Mouse (Mus musculus) stomach, embryonic 16.5 days (tissue): ENCODE measurements around the gene Psmc3. TPM values are rescaled to one million over a fixed set of nuclear protein-coding genes. Genes with fewer than 3 reads are reported as not detected.

Source experiments
- ATAC-seq: fragments of 200-750 bp; cut with Nextera tagmentation; 2 replicates; pipeline ENCODE4 v1.8.0; 2017; ENCODE audit warnings: moderate number of reproducible peaks, moderate TSS enrichment; ENCODE audit not compliant: insufficient read depth, low FRiP score
- H3K27ac ChIP-seq: fragments of 300-500 bp; sonication (generic); 2 replicates; pipeline ENCODE4 v1.5.1; 2014; ENCODE audit warnings: low read length
- H3K27me3 ChIP-seq: fragments of 300-500 bp; sonication (generic); 2 replicates; pipeline ENCODE4 v1.6.1; 2014; ENCODE audit warnings: low read length, control low read depth, mixed read lengths; ENCODE audit not compliant: control insufficient read depth, insufficient read depth
- H3K36me3 ChIP-seq: fragments of 300-500 bp; sonication (generic); 2 replicates; pipeline ENCODE4 v1.6.1; 2014; ENCODE audit warnings: low read length; ENCODE audit not compliant: control insufficient read depth, insufficient read depth
- H3K4me1 ChIP-seq: fragments of 300-500 bp; sonication (generic); 2 replicates; pipeline ENCODE4 v1.6.1; 2014; ENCODE audit warnings: low read length, control low read depth, mixed read lengths; ENCODE audit not compliant: control insufficient read depth, insufficient read depth
- H3K4me2 ChIP-seq: fragments of 300-500 bp; sonication (generic); 2 replicates; pipeline ENCODE4 v1.6.1; 2014; ENCODE audit warnings: low read depth, low read length, mixed read lengths
- H3K4me3 ChIP-seq: fragments of 300-500 bp; sonication (generic); replicated peaks from 2 replicates; pipeline ENCODE4 v1.5.1; 2014; ENCODE audit warnings: mild to moderate bottlenecking, low read length
- H3K9ac ChIP-seq: fragments of 300-500 bp; sonication (generic); 2 replicates; pipeline ENCODE4 v1.6.1; 2014; ENCODE audit warnings: low read length
- H3K9me3 ChIP-seq: fragments of 300-500 bp; sonication (generic); replicated peaks from 2 replicates; pipeline ENCODE4 v1.6.1; 2016; ENCODE audit warnings: low read length, control low read depth; ENCODE audit not compliant: control insufficient read depth
- WGBS: fragments of 180-500 bp; shearing (Covaris S2); extraction: QIAGEN DNeasy Blood & Tissue Kit; methylation state at CpG from one replicate; pipeline ENCODE4 v1.1.7; 2014; 5-methylcytosine and 5-hydroxymethylcytosine counted together
- polyA plus RNA-seq: library from polyadenylated mRNA; unstranded; fragments of >200 nt; fragmentation: Nextera tagmentation; extraction: Ambion mirVana; gene quantifications from 2 replicates; pipeline ENCODE4 v1.2.1, GENCODE M21; 2015

Gene Psmc3
- polyA plus RNA-seq, 1 experiment from 2014 or later, result 264 TPM

DNA sequence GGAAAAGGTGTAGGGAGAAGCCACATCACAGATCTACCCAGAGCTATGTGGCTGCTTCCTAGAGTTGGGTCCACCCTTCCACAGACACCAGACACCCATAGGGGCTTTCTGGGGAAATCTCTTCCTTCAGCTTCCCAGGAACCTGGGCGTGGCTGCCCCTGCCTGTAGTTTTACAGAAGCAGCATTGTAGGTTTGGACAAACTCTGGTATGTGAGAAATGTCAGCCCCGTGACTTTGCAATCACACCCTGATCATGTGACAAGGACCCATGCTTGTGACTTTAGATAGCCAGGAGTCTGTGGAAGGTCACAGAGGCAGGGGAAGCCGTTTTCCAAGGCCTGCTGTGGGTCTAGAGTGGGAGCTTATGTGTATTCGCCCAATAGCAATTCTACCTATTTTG lies 58.7 kb downstream of the Psmc3 start:
- no peak overlapping the region for H3K9ac ChIP-seq
- H3K4me2 ChIP-seq, result no peak overlapping the region
- H3K9me3 ChIP-seq, result no peaks in the 10 kb centered on the region
- ATAC-seq, result no peak
- H3K36me3 ChIP-seq, result no peaks in the 10 kb centered on the region
- WGBS, result 51% methylated on average over 4 of the region's 4 CpGs
- H3K27me3 ChIP-seq, result no peaks in the 10 kb centered on the region
- no peak overlapping the region for H3K27ac ChIP-seq
- no peaks in the 10 kb centered on the region for H3K4me1 ChIP-seq
- no peak overlapping the region for H3K4me3 ChIP-seq

DNA sequence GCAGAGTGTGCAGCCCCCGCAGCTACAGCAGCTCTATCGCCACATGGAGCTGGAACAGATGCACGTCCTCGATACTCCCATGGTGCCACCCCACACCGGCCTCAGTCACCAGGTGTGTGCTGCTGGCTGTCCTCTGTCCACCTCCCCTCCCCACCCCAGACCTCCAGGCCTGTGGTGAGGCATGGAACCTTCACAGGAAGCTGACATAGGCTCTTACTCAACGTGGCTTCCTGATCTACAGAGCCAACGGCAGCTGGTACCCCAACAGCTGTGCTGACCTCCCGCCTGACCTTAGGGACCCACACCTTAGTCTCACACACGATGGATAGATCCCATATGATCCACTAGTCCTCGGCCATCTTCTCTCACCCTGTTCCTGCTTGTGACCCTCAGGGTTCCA lies 59.5 kb downstream of the Psmc3 start:
- 74% methylated on average over 10 of the region's 10 CpGs for WGBS
- H3K4me2 ChIP-seq, result no peak overlapping the region
- no peak overlapping the region for H3K9ac ChIP-seq
- H3K27me3 ChIP-seq, result no peaks in the 10 kb centered on the region
- no peak overlapping the region for H3K4me3 ChIP-seq
- ATAC-seq, result no peak
- no peak overlapping the region for H3K27ac ChIP-seq
- no peaks in the 10 kb centered on the region for H3K36me3 ChIP-seq
- H3K4me1 ChIP-seq, result no peaks in the 10 kb centered on the region
- no peaks in the 10 kb centered on the region for H3K9me3 ChIP-seq

DNA sequence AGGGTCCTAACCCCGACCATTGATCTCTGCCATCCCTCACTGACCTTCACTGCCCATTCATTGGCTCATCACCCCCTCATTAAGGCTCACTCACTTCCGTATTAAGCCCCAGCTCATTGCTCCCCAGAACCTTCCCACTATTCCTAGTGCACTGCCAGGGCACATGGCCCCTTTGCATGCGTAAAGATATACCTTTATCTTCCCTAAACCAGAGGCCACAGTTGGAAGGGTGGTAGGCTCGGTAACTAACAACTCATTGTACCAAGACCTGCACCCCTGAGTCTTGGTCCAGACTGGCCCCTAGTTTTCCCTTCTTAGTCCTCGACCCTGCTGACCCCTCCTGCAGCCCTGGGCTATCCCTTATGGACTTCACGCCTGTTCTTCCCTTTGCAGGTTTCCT lies 60.0 kb downstream of the Psmc3 start:
- Histone ChIP-seq H3K9ac (no peak overlapping the region), H3K9me3 (no peaks in the 10 kb centered on the region), H3K4me3 (no peak overlapping the region), H3K27ac (no peak overlapping the region), H3K36me3 (no peaks in the 10 kb centered on the region), H3K27me3 (no peaks in the 10 kb centered on the region), H3K4me1 (no peaks in the 10 kb centered on the region), H3K4me2 (no peak overlapping the region)
- WGBS, result 69% methylated on average over 6 of the region's 6 CpGs
- ATAC-seq, result no peak

DNA sequence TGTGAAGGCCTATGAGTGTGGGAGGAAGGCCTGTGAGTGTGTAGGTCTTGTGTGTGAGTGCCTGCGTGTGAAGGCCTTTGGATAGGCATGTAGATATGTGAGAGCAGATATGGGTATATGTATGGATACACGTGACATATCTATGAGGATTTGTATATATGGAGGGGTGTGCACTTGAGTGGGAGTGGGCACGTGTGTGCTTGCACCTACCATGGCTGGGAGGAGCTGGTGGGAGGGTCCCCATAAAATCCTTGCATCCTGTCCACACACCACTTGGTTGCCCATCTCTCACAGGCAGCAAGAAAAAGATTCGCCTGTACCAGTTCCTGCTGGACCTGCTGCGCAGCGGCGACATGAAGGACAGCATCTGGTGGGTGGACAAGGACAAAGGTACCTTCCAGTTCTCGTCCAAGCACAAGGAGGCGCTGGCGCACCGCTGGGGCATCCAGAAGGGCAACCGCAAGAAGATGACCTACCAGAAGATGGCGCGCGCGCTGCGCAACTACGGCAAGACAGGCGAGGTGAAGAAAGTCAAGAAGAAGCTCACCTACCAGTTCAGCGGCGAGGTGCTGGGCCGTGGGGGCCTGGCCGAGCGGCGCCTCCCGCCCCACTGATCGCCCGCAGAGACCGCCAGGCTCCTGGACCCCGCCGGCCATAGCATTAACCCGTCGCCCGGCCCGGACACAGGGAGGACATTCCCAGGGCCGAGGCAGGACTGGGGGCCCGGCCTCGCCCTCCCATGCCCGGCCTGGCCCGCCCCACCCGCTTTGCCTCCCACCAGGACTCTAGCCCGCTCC lies 61.2 kb downstream of the Psmc3 start:
- Histone ChIP-seq H3K36me3 (no peaks in the 10 kb centered on the region), H3K9ac (peak overlapping the region; percentile 73), H3K4me2 (peak overlapping the region; percentile 76), H3K27ac (no peak overlapping the region), H3K9me3 (no peaks in the 10 kb centered on the region), H3K4me3 (peak overlapping the region; percentile 44), H3K27me3 (no peaks in the 10 kb centered on the region), H3K4me1 (no peaks in the 10 kb centered on the region)
- peak; percentile 78 for ATAC-seq
- WGBS, result 8% methylated on average over 39 of the region's 42 CpGs

DNA sequence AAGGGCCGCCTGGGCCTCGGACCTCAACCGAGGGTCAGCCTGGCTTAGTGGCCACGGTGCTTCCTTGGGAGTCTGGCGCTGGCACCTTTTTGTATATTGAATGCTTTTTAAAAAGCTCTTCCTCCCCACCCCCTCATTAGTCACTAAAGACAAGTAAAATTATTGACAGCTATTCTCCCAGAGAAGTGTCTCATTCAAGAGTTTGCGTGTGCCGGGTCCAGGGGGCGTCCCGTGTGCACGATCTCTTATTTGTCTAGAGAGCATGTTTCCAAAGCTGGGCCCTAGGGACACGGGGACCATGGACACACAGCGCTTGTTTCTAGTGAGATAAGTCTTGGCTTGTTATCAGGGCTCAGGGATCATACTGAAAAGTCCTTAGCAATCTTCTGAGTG lies 61.8 kb downstream of the Psmc3 start:
- Histone ChIP-seq H3K36me3 (no peaks in the 10 kb centered on the region), H3K27me3 (no peaks in the 10 kb centered on the region), H3K9ac (peak overlapping the region; percentile 73), H3K4me1 (no peaks in the 10 kb centered on the region), H3K4me3 (peak overlapping the region; percentile 44), H3K27ac (no peak overlapping the region), H3K9me3 (no peaks in the 10 kb centered on the region), H3K4me2 (peak overlapping the region; percentile 76)
- 32% methylated on average over 12 of the region's 12 CpGs for WGBS
- no peak for ATAC-seq

Other genes with a start within 250 kb of the Psmc3 start
- 221 and 238 TPM in 2 replicates for gene Mtch2, start 206.9 kb upstream of the Psmc3 start, polyA plus RNA-seq
- gene C1qtnf4, start 168.1 kb upstream of the Psmc3 start, polyA plus RNA-seq, result 5.3 and 5.7 TPM in 2 replicates
- gene Kbtbd4, start 149.3 kb upstream of the Psmc3 start, polyA plus RNA-seq, result 29.7 and 32.4 TPM in 2 replicates
- 221 and 234 TPM in 2 replicates for gene Ndufs3, start 149.2 kb upstream of the Psmc3 start, polyA plus RNA-seq
- 74.3 and 81.5 TPM in 2 replicates for gene Celf1, start 113.6 kb upstream of the Psmc3 start, polyA plus RNA-seq
- 1.5 and 4.8 TPM in 2 replicates for gene Rapsn, start 18.4 kb upstream of the Psmc3 start, polyA plus RNA-seq
- 43.7 and 51.3 TPM in 2 replicates for gene Slc39a13, start 16.4 kb downstream of the Psmc3 start, polyA plus RNA-seq
- 5.1 and 6.7 TPM in 2 replicates for gene Spi1, start 28.4 kb downstream of the Psmc3 start, polyA plus RNA-seq
- 0.17 and 0.54 TPM in 2 replicates for gene Mybpc3, start 64.1 kb downstream of the Psmc3 start, polyA plus RNA-seq
- 14.3 and 17.2 TPM in 2 replicates for gene Madd, start 129.8 kb downstream of the Psmc3 start, polyA plus RNA-seq
- gene Nr1h3, start 148.8 kb downstream of the Psmc3 start, polyA plus RNA-seq, result 3.5 and 4.2 TPM in 2 replicates
- 23.1 and 24.5 TPM in 2 replicates for gene Acp2, start 148.9 kb downstream of the Psmc3 start, polyA plus RNA-seq
- gene Ddb2, start 183.0 kb downstream of the Psmc3 start, polyA plus RNA-seq, result 17.1 and 20.5 TPM in 2 replicates
- 65.5 and 73.3 TPM in 2 replicates for gene Pacsin3, start 201.9 kb downstream of the Psmc3 start, polyA plus RNA-seq
- gene Arfgap2, start 211.0 kb downstream of the Psmc3 start, polyA plus RNA-seq, result 82.0 and 82.3 TPM in 2 replicates